In genomic region chr9:37456481-37456910, GRCm38 (mm10) we compare ENCODE assay signal across 8 mouse cellular contexts. TPM values are rescaled to one million over a fixed set of nuclear protein-coding genes. Genes with fewer than 3 reads are reported as not detected.
DNase-seq lines count a peak whose midpoint lies in the region; ATAC-seq lines count a peak whose summit lies in the region.
"Had no signal": no experiment of that assay in that cellular context is flagged by ENCODE, and none has a peak within 500 bp of the region (broad histone marks: within the 10 kb centered on the region; RNA-seq: fewer than 3 reads in every experiment).

No protein-coding gene starts in this region.

- DNase-seq in embryo, embryonic 10 days (ENCODE audit: low spot score), result peak; percentile 70
- peak; percentile 71 for DNase-seq in hindbrain, embryonic 11.5 days (ENCODE audit: low spot score)
- DNase-seq in right cerebral cortex, adult 2 months (ENCODE audit: low spot score in 2 of 2), result peak; percentile 43 to 70
- no peak for DNase-seq in adrenal gland, adult 18-20 months (ENCODE audit: low spot score in 2 of 2)

- peak overlapping the region; percentile 43; the same call in 1 of the 2 replicates for H3K27ac ChIP-seq in hindbrain, embryonic 11.5 days (ENCODE audit: low read depth, low read length)
- no peak overlapping the region for H3K27ac ChIP-seq in limb, embryonic 12.5 days

- H3K9ac ChIP-seq in hindbrain, embryonic 11.5 days (ENCODE audit: low read depth, low read length), result no peak overlapping the region
- no peak overlapping the region; the same call in 1 of the 2 replicates for H3K9ac ChIP-seq in limb, embryonic 12.5 days (replicated peaks)

- peak overlapping the region; percentile 6 for H3K4me2 ChIP-seq in hindbrain, embryonic 11.5 days (replicated peaks; ENCODE audit: low read depth, low read length)
- H3K4me2 ChIP-seq in limb, embryonic 12.5 days, result peak overlapping the region; percentile 58

- H3K4me3 ChIP-seq in megakaryocyte, embryonic 14.5 days (replicated peaks), result peak overlapping the region; percentile 85
- 0 out of 2 replicates have a peak overlapping the region, but pooled peaks have one; percentile 8 for H3K4me3 ChIP-seq in hindbrain, embryonic 11.5 days (ENCODE audit: low read depth, low read length)
- H3K4me3 ChIP-seq in limb, embryonic 12.5 days (replicated peaks), result peak overlapping the region; percentile 37

- peaks cover 20% of the 10 kb centered on the region for H3K36me3 ChIP-seq in megakaryocyte, embryonic 14.5 days (replicated peaks; ENCODE audit: low read length)
- no peaks in the 10 kb centered on the region for H3K36me3 ChIP-seq in hindbrain, embryonic 11.5 days (ENCODE audit: control insufficient read depth, insufficient read depth, low read length)
- no peaks in the 10 kb centered on the region for H3K36me3 ChIP-seq in limb, embryonic 12.5 days

- peaks cover 77% of the 10 kb centered on the region for H3K27me3 ChIP-seq in megakaryocyte, embryonic 14.5 days (replicated peaks)
- peaks cover 86% of the 10 kb centered on the region for H3K27me3 ChIP-seq in hindbrain, embryonic 11.5 days (ENCODE audit: control insufficient read depth, insufficient read depth, low read length)
- peaks cover 96% of the 10 kb centered on the region for H3K27me3 ChIP-seq in limb, embryonic 12.5 days

- peaks cover 71% of the 10 kb centered on the region for H3K4me1 ChIP-seq in megakaryocyte, embryonic 14.5 days
- peaks cover 6% of the 10 kb centered on the region for H3K4me1 ChIP-seq in hindbrain, embryonic 11.5 days (replicated peaks; ENCODE audit: control insufficient read depth, insufficient read depth, low read length)
- peaks cover 39% of the 10 kb centered on the region for H3K4me1 ChIP-seq in limb, embryonic 12.5 days (replicated peaks)

- no peak for ATAC-seq in megakaryocyte, adult 5-6 weeks (ENCODE audit: poor library complexity, severe bottlenecking)
- peak; percentile 51 for ATAC-seq in hindbrain, embryonic 11.5 days (ENCODE audit: low FRiP score)
- ATAC-seq in limb, embryonic 12.5 days (ENCODE audit: insufficient number of reproducible peaks, insufficient read depth, low FRiP score, low TSS enrichment, low read depth), result peak; percentile 74

- 0% methylated on average over 19 of the region's 20 CpGs for WGBS in hindbrain, embryonic 11.5 days
- under 1% methylated on average over 20 of the region's 20 CpGs for WGBS in limb, embryonic 12.5 days

- no peaks in the 10 kb centered on the region for H3K9me3 ChIP-seq in megakaryocyte, embryonic 14.5 days
- no peaks in the 10 kb centered on the region for H3K9me3 ChIP-seq in hindbrain, embryonic 11.5 days (ENCODE audit: control insufficient read depth, low read length)
- no peaks in the 10 kb centered on the region for H3K9me3 ChIP-seq in limb, embryonic 12.5 days

RNA-seq across cellular contexts. Expression of gene Robo3, which starts 23.4 kb away (rescaled TPM):
- polyA plus RNA-seq in megakaryocyte, embryonic 14.5 days (2012; ENCODE audit: insufficient read depth, low replicate concordance), result 433 and 1,147 TPM in 2 replicates
- total RNA-seq in megakaryocyte, adult 5-6 weeks (2015), result not detected in 2 replicates
- total RNA-seq in megakaryocyte, adult 5-6 weeks (2017), result 0.20 TPM in 1 of 2 replicates, not detected in the other
- polyA plus RNA-seq in hindbrain, embryonic 11.5 days (2014; fragmentation: Nextera tagmentation; extraction: Ambion mirVana), result 120 TPM in 2 replicates
- 0.10 TPM in 1 of 2 replicates, not detected in the other for polyA plus RNA-seq in limb, embryonic 12.5 days (2016; fragmentation: Nextera tagmentation; extraction: Ambion mirVana)
- 1 to 10 TPM in 1 of 2 experiments, under 1 TPM in 1; 0.64 to 1.7 TPM for total RNA-seq in adrenal gland, adult 18-20 months (2021)
- total RNA-seq: neutrophil, adult 5-6 weeks had no signal

RNA-seq across cellular contexts. Expression of gene Msantd2, which starts 32.6 kb away (rescaled TPM):
- 1.5 and 3.5 TPM in 2 replicates for polyA plus RNA-seq in megakaryocyte, embryonic 14.5 days (2012; ENCODE audit: insufficient read depth, low replicate concordance)
- 15.1 and 18.4 TPM in 2 replicates for total RNA-seq in megakaryocyte, adult 5-6 weeks (2015)
- total RNA-seq in megakaryocyte, adult 5-6 weeks (2017), result 24.4 and 26.4 TPM in 2 replicates
- 41.1 and 42.3 TPM in 2 replicates for polyA plus RNA-seq in hindbrain, embryonic 11.5 days (2014; fragmentation: Nextera tagmentation; extraction: Ambion mirVana)
- polyA plus RNA-seq in limb, embryonic 12.5 days (2016; fragmentation: Nextera tagmentation; extraction: Ambion mirVana), result 40.4 and 45.0 TPM in 2 replicates
- total RNA-seq in adrenal gland, adult 18-20 months (2021), result 10 to 100 TPM; 21.1 to 24.0 TPM

RNA-seq across cellular contexts. Expression of gene Robo4, which starts 54.8 kb away (rescaled TPM):
- polyA plus RNA-seq in megakaryocyte, embryonic 14.5 days (2012; ENCODE audit: insufficient read depth, low replicate concordance), result not detected in 2 replicates
- not detected in 2 replicates for total RNA-seq in megakaryocyte, adult 5-6 weeks (2015)
- total RNA-seq in megakaryocyte, adult 5-6 weeks (2017), result not detected in 2 replicates
- 5.5 and 6.8 TPM in 2 replicates for polyA plus RNA-seq in hindbrain, embryonic 11.5 days (2014; fragmentation: Nextera tagmentation; extraction: Ambion mirVana)
- polyA plus RNA-seq in limb, embryonic 12.5 days (2016; fragmentation: Nextera tagmentation; extraction: Ambion mirVana), result 8.4 and 10.3 TPM in 2 replicates
- 10 to 100 TPM; 18.3 to 18.5 TPM for total RNA-seq in adrenal gland, adult 18-20 months (2021)
- total RNA-seq: neutrophil, adult 5-6 weeks had no signal

Comparison
In these comparisons a context has a peak if more than half of its experiments do, and no peak if none do; other contexts are left out.
1. H3K4me3 ChIP-seq: peak in every context shown above with its lines; median percentile 85 in megakaryocyte, embryonic 14.5 days; 37 in limb, embryonic 12.5 days; 8 in hindbrain, embryonic 11.5 days.
2. DNase-seq: peak in embryo, embryonic 10 days (single experiment), hindbrain, embryonic 11.5 days (single experiment) and right cerebral cortex, adult 2 months (2 of 2); none in adrenal gland, adult 18-20 months (0 of 2).
3. RNA of gene Robo3, which starts 23.4 kb away (polyA plus RNA-seq): 433 to 1,147 TPM in megakaryocyte, embryonic 14.5 days and 120 TPM in hindbrain, embryonic 11.5 days; 0.10 TPM in limb, embryonic 12.5 days; every median in the first group is over 100 times any median in the second.